Mouse (Mus musculus) CD4-positive, CD25-positive, alpha-beta regulatory T cell, adult 2 months (primary cell): ENCODE measurements around the gene Ecel1.

Source experiments
- DNase-seq: peaks from one replicate; pipeline ENCODE4 v3.0.0-alpha.2; 2012; ENCODE audit warnings: low read depth, low spot score

The Ecel1 gene

DNA sequence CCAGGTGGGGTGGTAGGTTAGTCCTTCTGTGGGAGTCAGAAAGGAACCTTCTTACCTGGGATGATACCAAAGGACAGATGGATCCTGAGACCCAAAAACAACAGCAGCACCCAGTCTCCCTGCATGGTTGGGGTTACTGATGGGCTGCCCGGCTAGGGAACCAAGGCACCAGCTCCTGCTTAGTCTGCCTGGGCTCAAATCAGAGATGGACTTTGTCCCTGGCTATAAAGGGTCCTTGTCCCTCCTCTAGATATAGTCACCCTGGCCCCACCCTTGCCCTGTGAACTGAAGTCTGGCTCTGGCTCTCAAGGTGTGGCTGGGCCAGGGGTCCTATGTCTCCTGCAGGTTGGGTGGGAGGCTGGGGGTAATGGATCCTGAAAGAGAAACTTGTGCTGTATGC, 54.9 kb downstream of the Ecel1 start, which contains the start of gene Alpi:
Gene Alpi (minus strand): TSS at position 196 of the 400 bp plus-strand sequence.
- no peak for DNase-seq

DNA sequence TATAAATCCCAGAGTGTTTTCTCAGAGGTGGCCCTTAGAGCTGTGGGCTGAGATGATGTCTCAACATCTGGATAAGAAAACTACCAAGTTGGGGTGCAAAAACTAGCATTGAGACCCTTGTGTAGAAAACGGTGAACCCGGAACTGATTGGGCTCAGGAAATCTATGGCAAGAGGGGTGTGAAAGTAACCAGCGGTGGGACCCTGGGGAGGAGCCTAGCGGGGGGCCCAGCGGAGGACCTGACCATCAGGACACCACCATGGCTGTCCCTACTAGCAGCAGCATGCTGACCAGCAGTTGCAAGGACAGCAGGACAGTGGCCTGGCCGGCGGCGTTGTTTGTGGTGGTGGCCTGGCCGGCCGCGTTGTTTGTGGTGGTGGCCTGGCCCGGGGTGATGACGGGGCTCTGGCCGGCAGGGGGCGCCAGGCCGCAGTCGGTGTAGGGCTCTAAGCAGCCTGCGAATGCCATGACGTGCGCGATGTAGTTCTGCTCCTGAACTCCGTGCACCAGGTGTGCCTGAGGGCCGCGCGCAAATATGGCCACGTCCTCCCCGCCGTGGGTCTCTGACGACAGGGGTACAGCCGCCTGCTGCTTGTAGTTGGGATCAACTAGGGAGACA, 57.9 kb downstream of the Ecel1 start:
- peak; percentile 66 for DNase-seq
